In the genomic region with DNA sequence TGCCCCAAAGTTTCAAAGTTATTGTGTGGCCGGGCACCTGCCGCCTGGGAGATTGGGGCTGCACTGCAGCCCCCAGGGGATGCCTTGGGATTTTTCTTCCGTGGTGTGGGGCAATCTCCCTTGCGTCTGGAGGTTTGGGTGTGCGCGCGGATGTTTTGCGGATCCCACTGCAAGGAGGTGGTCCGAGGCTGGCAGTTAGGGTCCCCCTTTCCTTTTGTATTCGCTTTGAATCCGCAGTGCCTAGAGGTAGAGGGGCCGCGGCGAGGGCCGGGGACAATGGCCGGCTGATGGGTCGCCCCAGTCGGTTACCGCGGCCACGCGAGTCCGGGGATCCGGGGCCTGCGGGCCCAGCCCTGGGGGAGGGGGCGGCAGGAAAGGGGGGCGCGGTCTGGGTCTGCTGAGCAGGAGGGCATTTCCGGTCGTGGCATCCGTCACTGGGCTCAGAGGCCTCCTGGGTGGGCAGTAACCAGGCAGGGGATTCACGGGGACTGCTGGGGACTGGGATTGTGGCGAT, we compare ENCODE assay signal across 8 mouse cellular contexts. TPM values are rescaled to one million over a fixed set of nuclear protein-coding genes. Genes with fewer than 3 reads are reported as not detected.
DNase-seq lines count a peak whose midpoint lies in the region; ATAC-seq and TF ChIP-seq lines count a peak whose summit lies in the region.

No protein-coding gene starts in this region.

- peaks cover 18% of the 10 kb centered on the region for H3K4me1 ChIP-seq in embryonic facial prominence, embryonic 15.5 days
- peaks cover 12 to 23% of the 10 kb centered on the region in 2 experiments for H3K4me1 ChIP-seq in heart, embryonic 14.5 days (ENCODE audit: control insufficient read depth in 2 of 2, insufficient read depth in 2 of 2, low read length in 2 of 2)
- H3K4me1 ChIP-seq in kidney, postnatal 0 days (replicated peaks; ENCODE audit: insufficient read depth, low read length), result 0 out of 2 replicates have a peak, but pooled peaks cover 11% of the 10 kb centered on the region
- H3K4me1 ChIP-seq in liver, postnatal 0 days (ENCODE audit: insufficient read depth), result peaks cover 9% of the 10 kb centered on the region; the same call in 1 of the 2 replicates
- peaks cover 39% of the 10 kb centered on the region for H3K4me1 ChIP-seq in neural tube, embryonic 13.5 days (replicated peaks)

- H3K9ac ChIP-seq in embryonic facial prominence, embryonic 15.5 days, result peak overlapping the region; percentile 98
- peak overlapping the region; percentile 99 for H3K9ac ChIP-seq in heart, embryonic 14.5 days (ENCODE audit: low read length)
- peak overlapping the region; percentile 92 for H3K9ac ChIP-seq in kidney, postnatal 0 days (ENCODE audit: low read depth, low read length)
- peak overlapping the region; percentile 91 for H3K9ac ChIP-seq in liver, postnatal 0 days (replicated peaks)
- peak overlapping the region; percentile 97 for H3K9ac ChIP-seq in neural tube, embryonic 13.5 days

- DNase-seq in A20 (ENCODE audit: low read depth, low spot score), result peak; percentile 64
- peak; percentile 39 for DNase-seq in adrenal gland, adult 8-10 months
- peak; percentile 86 for DNase-seq in kidney, postnatal 0 days (ENCODE audit: low spot score)
- peak; percentile 67 for DNase-seq in liver, postnatal 0 days
- DNase-seq in thymus, postnatal 0 days (ENCODE audit: low spot score), result peak; percentile 76

- ATAC-seq in embryonic facial prominence, embryonic 15.5 days (ENCODE audit: insufficient number of reproducible peaks, low FRiP score, low TSS enrichment, low read depth), result peak; percentile 80
- ATAC-seq in heart, embryonic 14.5 days (ENCODE audit: insufficient number of reproducible peaks, insufficient read depth, low FRiP score, low read depth), result peak; percentile 62
- peak; percentile 79 for ATAC-seq in kidney, postnatal 0 days (replicated peaks; ENCODE audit: low FRiP score, low read depth)
- peak; percentile 64 for ATAC-seq in liver, postnatal 0 days
- peak; percentile 82 for ATAC-seq in neural tube, embryonic 13.5 days (ENCODE audit: low read depth)

- no peaks in the 10 kb centered on the region for H3K27me3 ChIP-seq in embryonic facial prominence, embryonic 15.5 days
- H3K27me3 ChIP-seq in heart, embryonic 14.5 days (ENCODE audit: control insufficient read depth, insufficient read depth, low read length), result no peaks in the 10 kb centered on the region
- H3K27me3 ChIP-seq in kidney, postnatal 0 days (ENCODE audit: insufficient read depth, low read length), result no peaks in the 10 kb centered on the region
- H3K27me3 ChIP-seq in liver, postnatal 0 days (ENCODE audit: insufficient read depth, low read length), result no peaks in the 10 kb centered on the region
- H3K27me3 ChIP-seq in neural tube, embryonic 13.5 days, result no peaks in the 10 kb centered on the region

- H3K9me3 ChIP-seq in embryonic facial prominence, embryonic 15.5 days (replicated peaks), result no peaks in the 10 kb centered on the region
- H3K9me3 ChIP-seq in heart, embryonic 14.5 days (ENCODE audit: control insufficient read depth, low read length), result no peaks in the 10 kb centered on the region
- no peaks in the 10 kb centered on the region for H3K9me3 ChIP-seq in kidney, postnatal 0 days (replicated peaks; ENCODE audit: low read length)
- H3K9me3 ChIP-seq in liver, postnatal 0 days (ENCODE audit: low read length), result no peaks in the 10 kb centered on the region
- no peaks in the 10 kb centered on the region for H3K9me3 ChIP-seq in neural tube, embryonic 13.5 days

- no peaks in the 10 kb centered on the region for H3K36me3 ChIP-seq in embryonic facial prominence, embryonic 15.5 days
- no peaks in the 10 kb centered on the region for H3K36me3 ChIP-seq in heart, embryonic 14.5 days (ENCODE audit: control insufficient read depth, insufficient read depth, low read length)
- H3K36me3 ChIP-seq in kidney, postnatal 0 days (ENCODE audit: insufficient read depth, low read length), result no peaks in the 10 kb centered on the region
- H3K36me3 ChIP-seq in liver, postnatal 0 days (replicated peaks; ENCODE audit: insufficient read depth, low read length), result no peaks in the 10 kb centered on the region
- no peaks in the 10 kb centered on the region for H3K36me3 ChIP-seq in neural tube, embryonic 13.5 days

- peak overlapping the region; percentile 76 for H3K4me2 ChIP-seq in embryonic facial prominence, embryonic 15.5 days (replicated peaks)
- peak overlapping the region; percentile 90 for H3K4me2 ChIP-seq in heart, embryonic 14.5 days (ENCODE audit: low read length)
- H3K4me2 ChIP-seq in kidney, postnatal 0 days (ENCODE audit: low read length), result peak overlapping the region; percentile 89
- H3K4me2 ChIP-seq in liver, postnatal 0 days (ENCODE audit: low read depth, low read length), result peak overlapping the region; percentile 87
- peak overlapping the region; percentile 75 for H3K4me2 ChIP-seq in neural tube, embryonic 13.5 days

- peak overlapping the region; percentile 94 for H3K4me3 ChIP-seq in embryonic facial prominence, embryonic 15.5 days (replicated peaks)
- peak overlapping the region; percentile 96 to 97 for H3K4me3 ChIP-seq in heart, embryonic 14.5 days (ENCODE audit: control insufficient read depth in 1 of 2, insufficient read depth in 1 of 2, low read depth in 1 of 2, low read length in 2 of 2)
- peak overlapping the region; percentile 97 for H3K4me3 ChIP-seq in kidney, postnatal 0 days (replicated peaks; ENCODE audit: low read depth, low read length)
- peak overlapping the region; percentile 83 for H3K4me3 ChIP-seq in liver, postnatal 0 days (ENCODE audit: low read depth, low read length)
- peak overlapping the region; percentile 94 for H3K4me3 ChIP-seq in neural tube, embryonic 13.5 days

- TF ChIP-seq CTCF in kidney, postnatal 0 days (IDR thresholded peaks at IDR 0.05; ENCODE audit: low read depth), result peak; percentile 3; the same call in 1 of the 2 replicates
- no peak for TF ChIP-seq CTCF in liver, postnatal 0 days (IDR thresholded peaks at IDR 0.05; ENCODE audit: low read depth)

- H3K27ac ChIP-seq in embryonic facial prominence, embryonic 15.5 days (replicated peaks), result peak overlapping the region; percentile 94
- H3K27ac ChIP-seq in heart, embryonic 14.5 days (replicated peaks in 1 of 2; ENCODE audit: control insufficient read depth in 1 of 2, insufficient read depth in 1 of 2, low read depth in 2 of 2, low read length in 2 of 2), result peak overlapping the region; percentile 90 to 91
- peak overlapping the region; percentile 95 for H3K27ac ChIP-seq in kidney, postnatal 0 days
- peak overlapping the region; percentile 84 for H3K27ac ChIP-seq in liver, postnatal 0 days (ENCODE audit: low read depth)
- H3K27ac ChIP-seq in neural tube, embryonic 13.5 days (replicated peaks), result peak overlapping the region; percentile 94

- TF ChIP-seq EP300 in liver, postnatal 0 days (IDR thresholded peaks at IDR 0.05; ENCODE audit: low read depth), result no peak; the same call in 1 of the 2 replicates

- WGBS in embryonic facial prominence, embryonic 15.5 days, result under 1% methylated on average over 33 of the region's 33 CpGs
- WGBS in heart, embryonic 14.5 days, result under 1% methylated on average over 32 of the region's 33 CpGs
- WGBS in kidney, postnatal 0 days, result under 1% methylated on average over 33 of the region's 33 CpGs
- WGBS in liver, postnatal 0 days (ENCODE audit: insufficient replicate concordance), result under 1% methylated on average over 31 of the region's 33 CpGs
- WGBS in neural tube, embryonic 13.5 days, result under 1% methylated on average over 32 of the region's 33 CpGs

RNA-seq across cellular contexts. Expression of a gene that starts 0.3 kb away (rescaled TPM):
- total RNA-seq in adrenal gland, adult 8-10 months (2022), result 10 to 100 TPM; 53.4 to 70.2 (median 60.6) TPM
- polyA plus RNA-seq in embryonic facial prominence, embryonic 15.5 days (2015; fragmentation: Nextera tagmentation; extraction: Ambion mirVana), result 98.3 and 102 TPM in 2 replicates
- polyA plus RNA-seq in heart, embryonic 14.5 days (2014; fragmentation: Nextera tagmentation; extraction: Ambion mirVana), result 71.1 and 75.3 TPM in 2 replicates
- polyA plus RNA-seq in kidney, postnatal 0 days (2015; fragmentation: Nextera tagmentation; extraction: Ambion mirVana), result 33.9 and 39.7 TPM in 2 replicates
- polyA plus RNA-seq in liver, postnatal 0 days (2015; fragmentation: Nextera tagmentation; extraction: Ambion mirVana), result 31.3 and 38.0 TPM in 2 replicates
- polyA plus RNA-seq in neural tube, embryonic 13.5 days (2015; fragmentation: Nextera tagmentation; extraction: Ambion mirVana), result 114 and 115 TPM in 2 replicates
- polyA plus RNA-seq in thymus, postnatal 0 days (2015; fragmentation: Nextera tagmentation; extraction: Ambion mirVana), result 67.1 and 71.0 TPM in 2 replicates

RNA-seq across cellular contexts. Expression of a gene that starts 0.8 kb away (rescaled TPM):
- 100 to 1,000 TPM in 2 of 4 experiments, 10 to 100 TPM in 2; 66.3 to 109 (median 89.1) TPM for total RNA-seq in adrenal gland, adult 8-10 months (2022)
- 29.5 and 31.2 TPM in 2 replicates for polyA plus RNA-seq in embryonic facial prominence, embryonic 15.5 days (2015; fragmentation: Nextera tagmentation; extraction: Ambion mirVana)
- 23.1 and 26.6 TPM in 2 replicates for polyA plus RNA-seq in heart, embryonic 14.5 days (2014; fragmentation: Nextera tagmentation; extraction: Ambion mirVana)
- polyA plus RNA-seq in kidney, postnatal 0 days (2015; fragmentation: Nextera tagmentation; extraction: Ambion mirVana), result 26.5 TPM in 2 replicates
- polyA plus RNA-seq in liver, postnatal 0 days (2015; fragmentation: Nextera tagmentation; extraction: Ambion mirVana), result 3.3 and 4.2 TPM in 2 replicates
- polyA plus RNA-seq in neural tube, embryonic 13.5 days (2015; fragmentation: Nextera tagmentation; extraction: Ambion mirVana), result 43.9 and 47.6 TPM in 2 replicates
- polyA plus RNA-seq in thymus, postnatal 0 days (2015; fragmentation: Nextera tagmentation; extraction: Ambion mirVana), result 14.5 and 17.6 TPM in 2 replicates

RNA-seq across cellular contexts. Expression of a gene that starts 48.6 kb away (rescaled TPM):
- total RNA-seq in adrenal gland, adult 8-10 months (2022), result 1 to 10 TPM; 2.2 to 5.7 (median 3.5) TPM
- 10.4 and 12.4 TPM in 2 replicates for polyA plus RNA-seq in embryonic facial prominence, embryonic 15.5 days (2015; fragmentation: Nextera tagmentation; extraction: Ambion mirVana)
- 1.1 and 1.3 TPM in 2 replicates for polyA plus RNA-seq in heart, embryonic 14.5 days (2014; fragmentation: Nextera tagmentation; extraction: Ambion mirVana)
- 5.3 and 6.4 TPM in 2 replicates for polyA plus RNA-seq in kidney, postnatal 0 days (2015; fragmentation: Nextera tagmentation; extraction: Ambion mirVana)
- polyA plus RNA-seq in liver, postnatal 0 days (2015; fragmentation: Nextera tagmentation; extraction: Ambion mirVana), result 0.99 and 1.4 TPM in 2 replicates
- polyA plus RNA-seq in neural tube, embryonic 13.5 days (2015; fragmentation: Nextera tagmentation; extraction: Ambion mirVana), result 12.3 and 13.8 TPM in 2 replicates
- polyA plus RNA-seq in thymus, postnatal 0 days (2015; fragmentation: Nextera tagmentation; extraction: Ambion mirVana), result 0.31 and 0.64 TPM in 2 replicates

RNA-seq across cellular contexts. Expression of a gene that starts 56.6 kb away (rescaled TPM):
- 100 to 1,000 TPM in 3 of 4 experiments, 10 to 100 TPM in 1; 93.1 to 190 (median 160) TPM for total RNA-seq in adrenal gland, adult 8-10 months (2022)
- polyA plus RNA-seq in embryonic facial prominence, embryonic 15.5 days (2015; fragmentation: Nextera tagmentation; extraction: Ambion mirVana), result 31.1 and 32.3 TPM in 2 replicates
- polyA plus RNA-seq in heart, embryonic 14.5 days (2014; fragmentation: Nextera tagmentation; extraction: Ambion mirVana), result 23.4 and 25.8 TPM in 2 replicates
- polyA plus RNA-seq in kidney, postnatal 0 days (2015; fragmentation: Nextera tagmentation; extraction: Ambion mirVana), result 17.9 and 19.9 TPM in 2 replicates
- polyA plus RNA-seq in liver, postnatal 0 days (2015; fragmentation: Nextera tagmentation; extraction: Ambion mirVana), result 14.0 and 16.3 TPM in 2 replicates
- polyA plus RNA-seq in neural tube, embryonic 13.5 days (2015; fragmentation: Nextera tagmentation; extraction: Ambion mirVana), result 20.6 and 21.4 TPM in 2 replicates
- polyA plus RNA-seq in thymus, postnatal 0 days (2015; fragmentation: Nextera tagmentation; extraction: Ambion mirVana), result 12.3 and 14.8 TPM in 2 replicates

Comparison
In these comparisons a context has a peak if more than half of its experiments do, and no peak if none do; other contexts are left out.
1. Peak in every context shown above with its lines: DNase-seq, ATAC-seq, H3K4me3 ChIP-seq and H3K27ac ChIP-seq.